Mouse (Mus musculus) myocyte (in vitro differentiated cells): ENCODE measurements around the gene Serpinb9b.

Experiments used
- CEBPB ChIP-seq: IDR thresholded peaks from 2 replicates; pipeline ENCODE4 v1.6.1; 2011; ENCODE audit warnings: mild to moderate bottlenecking, moderate library complexity; ENCODE audit not compliant: poor library complexity, insufficient read depth, severe bottlenecking
- E2F4 ChIP-seq: IDR thresholded peaks from one replicate; pipeline ENCODE4 v1.6.1; 2011; ENCODE audit warnings: mild to moderate bottlenecking, control low read depth, moderate library complexity; ENCODE audit not compliant: insufficient read depth
- MAX ChIP-seq: IDR thresholded peaks from one replicate; pipeline ENCODE4 v1.6.1; 2011; ENCODE audit warnings: low read depth, mild to moderate bottlenecking, control low read depth
- MYOD1 ChIP-seq, 3 experiments: IDR thresholded peaks; one replicate each; pipeline ENCODE4 v1.6.1; 2011; ENCODE audit warnings: control low read depth in 2 of 3, low read depth in 2 of 3, mild to moderate bottlenecking in 2 of 3, moderate library complexity in 1 of 3; ENCODE audit not compliant: insufficient read length in 2 of 3, control insufficient read depth in 1 of 3
- POLR2A ChIP-seq: IDR thresholded peaks from one replicate; pipeline ENCODE4 v1.6.1; 2011; ENCODE audit warnings: low read depth, mild to moderate bottlenecking, control low read depth, moderate library complexity; ENCODE audit not compliant: insufficient read length
- POLR2AphosphoS2 ChIP-seq: IDR thresholded peaks from one replicate; pipeline ENCODE4 v1.6.1; 2011; ENCODE audit warnings: low read depth, control low read depth; ENCODE audit not compliant: insufficient read length
- REST ChIP-seq: IDR thresholded peaks from one replicate; pipeline ENCODE4 v1.6.1; 2011; ENCODE audit warnings: mild to moderate bottlenecking, control low read depth, moderate library complexity; ENCODE audit not compliant: insufficient read depth, insufficient read length
- SRF ChIP-seq: IDR thresholded peaks from one replicate; pipeline ENCODE4 v1.6.1; 2011; ENCODE audit warnings: low read depth; ENCODE audit not compliant: control insufficient read depth, insufficient read length
- TCF12 ChIP-seq: IDR thresholded peaks from one replicate; pipeline ENCODE4 v1.6.1; 2011; ENCODE audit warnings: mild to moderate bottlenecking, control low read depth; ENCODE audit not compliant: poor library complexity, insufficient read depth, severe bottlenecking
- TCF3 ChIP-seq: IDR thresholded peaks from one replicate; pipeline ENCODE4 v1.6.1; 2011; ENCODE audit warnings: low read depth, control low read depth; ENCODE audit not compliant: insufficient read length
- USF1 ChIP-seq: IDR thresholded peaks from one replicate; pipeline ENCODE4 v1.6.1; 2011; ENCODE audit warnings: low read depth, mild to moderate bottlenecking, control low read depth, moderate library complexity

- no peak for TF ChIP-seq TCF12
- no peak for TF ChIP-seq POLR2A
- no peak for TF ChIP-seq SRF
- no peak for TF ChIP-seq E2F4
- no peak for TF ChIP-seq CEBPB
- no peak for TF ChIP-seq MAX
- no peak for TF ChIP-seq MYOD1 (IDR thresholded peaks at IDR 0.05; ENCODE audit: control insufficient read depth in 1 of 3, insufficient read length in 2 of 3, low read depth in 2 of 3)
- TF ChIP-seq USF1, result no peak
- no peak for TF ChIP-seq POLR2AphosphoS2
- TF ChIP-seq REST, result no peak
- TF ChIP-seq TCF3, result no peak
Measured at GRCm38 (mm10) chr13:33051697-33052096, 24.5 kb downstream of the Serpinb9b start.
